ENCODE assay signal across 8 mouse cellular contexts in genomic region chr4:139092356-139093195, GRCm38 (mm10). TPM values are rescaled to one million over a fixed set of nuclear protein-coding genes. Genes with fewer than 3 reads are reported as not detected.
DNase-seq lines count a peak whose midpoint lies in the region; ATAC-seq and TF ChIP-seq lines count a peak whose summit lies in the region.

Nbl1 (minus strand) TSS chr4:139092993.

- DNase-seq in kidney, adult 18-20 months, result peak; percentile 48
- DNase-seq in kidney, adult 9 months, result no peak
- DNase-seq in heart, adult 2 months, result peak; percentile 80 to 81
- no peak for DNase-seq in frontal cortex, postnatal 10 days (ENCODE audit: low spot score in 2 of 2)

- no peak for TF ChIP-seq EP300 in heart, adult 2 months (IDR thresholded peaks at IDR 0.05; ENCODE audit: insufficient read depth, low read depth, low read length)

- 2% methylated on average over 87 of the region's 105 CpGs for WGBS in heart, adult 2 months
- under 1% methylated on average over 71 of the region's 105 CpGs for WGBS in kidney, embryonic 16.5 days
- 2% methylated on average over 105 of the region's 105 CpGs for WGBS in liver, embryonic 15.5 days (ENCODE audit: insufficient replicate concordance)
- under 1% methylated on average over 93 of the region's 105 CpGs for WGBS in olfactory bulb, adult 2 months

- peaks cover 1% of the 10 kb centered on the region; the same call in 1 of the 2 replicates for H3K27me3 ChIP-seq in heart, adult 2 months (ENCODE audit: control insufficient read depth, insufficient read depth, low read length)
- H3K27me3 ChIP-seq in kidney, embryonic 16.5 days (ENCODE audit: insufficient read depth, low read length), result peaks cover 8% of the 10 kb centered on the region
- H3K27me3 ChIP-seq in liver, embryonic 15.5 days, result peaks cover 81% of the 10 kb centered on the region

- H3K4me2 ChIP-seq in kidney, embryonic 16.5 days (replicated peaks; ENCODE audit: low read depth, low read length), result peak within 1 kb of the TSS; percentile 98
- H3K4me2 ChIP-seq in liver, embryonic 15.5 days, result peak within 1 kb of the TSS; percentile 69

- no peak for TF ChIP-seq CTCF in cortical plate, adult 2 months (IDR thresholded peaks at IDR 0.05; ENCODE audit: extremely low read depth, insufficient read depth, low read length)
- TF ChIP-seq CTCF in heart, adult 2 months (IDR thresholded peaks at IDR 0.05), result no peak
- TF ChIP-seq CTCF in olfactory bulb, adult 2 months (IDR thresholded peaks at IDR 0.05; ENCODE audit: insufficient read depth, low read depth, low read length), result no peak

- H3K36me3 ChIP-seq in heart, adult 2 months (ENCODE audit: control insufficient read depth, insufficient read depth, low read length), result no peaks in the 10 kb centered on the region
- no peaks in the 10 kb centered on the region for H3K36me3 ChIP-seq in kidney, embryonic 16.5 days (ENCODE audit: insufficient read depth, low read length)
- H3K36me3 ChIP-seq in liver, embryonic 15.5 days (replicated peaks), result no peaks in the 10 kb centered on the region

- peaks cover 6% of the 10 kb centered on the region for H3K9me3 ChIP-seq in kidney, embryonic 16.5 days (ENCODE audit: low read length)
- H3K9me3 ChIP-seq in liver, embryonic 15.5 days (replicated peaks), result no peaks in the 10 kb centered on the region

- H3K4me3 ChIP-seq in cortical plate, adult 2 months (ENCODE audit: insufficient read depth, low read length), result peak within 1 kb of the TSS; percentile 39
- peak within 1 kb of the TSS; percentile 64 for H3K4me3 ChIP-seq in heart, adult 2 months
- H3K4me3 ChIP-seq in kidney, embryonic 16.5 days (ENCODE audit: low read length), result peak within 1 kb of the TSS; percentile 53
- H3K4me3 ChIP-seq in liver, embryonic 15.5 days (replicated peaks), result peak within 1 kb of the TSS; percentile 47
- peak within 1 kb of the TSS; percentile 45 for H3K4me3 ChIP-seq in olfactory bulb, adult 2 months (ENCODE audit: insufficient read depth, low read depth, low read length)

- no peaks in the 10 kb centered on the region for H3K79me2 ChIP-seq in heart, adult 2 months (replicated peaks; ENCODE audit: control insufficient read depth, insufficient read depth, low read length)

- peak; percentile 53 for ATAC-seq in kidney, embryonic 16.5 days (ENCODE audit: low FRiP score, low TSS enrichment)
- ATAC-seq in liver, embryonic 15.5 days (ENCODE audit: insufficient read depth), result no peak

- no peak for TF ChIP-seq POLR2A in cortical plate, adult 2 months (IDR thresholded peaks at IDR 0.05; ENCODE audit: extremely low read depth, insufficient read depth, low read length)
- no peak for TF ChIP-seq POLR2A in heart, adult 2 months (IDR thresholded peaks at IDR 0.05; ENCODE audit: insufficient read depth, low read depth, low read length)
- TF ChIP-seq POLR2A in olfactory bulb, adult 2 months (IDR thresholded peaks at IDR 0.05; ENCODE audit: insufficient read depth, low read depth, low read length), result 0 out of 2 replicates have a peak, but pooled peaks have one; percentile 7

- H3K4me1 ChIP-seq in cortical plate, adult 2 months (ENCODE audit: control insufficient read depth, insufficient read depth, low read length), result no peaks in the 10 kb centered on the region
- H3K4me1 ChIP-seq in heart, adult 2 months (ENCODE audit: control insufficient read depth, insufficient read depth, low read length), result 0 out of 2 replicates have a peak, but pooled peaks cover 1% of the 10 kb centered on the region
- peaks cover 27% of the 10 kb centered on the region for H3K4me1 ChIP-seq in kidney, embryonic 16.5 days (ENCODE audit: insufficient read depth, low read length)
- H3K4me1 ChIP-seq in liver, embryonic 15.5 days (replicated peaks), result peaks cover 15% of the 10 kb centered on the region
- peaks cover 14% of the 10 kb centered on the region for H3K4me1 ChIP-seq in olfactory bulb, adult 2 months (ENCODE audit: control insufficient read depth, insufficient read depth, low read length)

- intact Hi-C loops in heart, adult 2 months (cut with DNase I), result no loop called here

- peak within 1 kb of the TSS; percentile 84 for H3K9ac ChIP-seq in heart, adult 2 months (ENCODE audit: low read depth, low read length)
- peak within 1 kb of the TSS; percentile 89 for H3K9ac ChIP-seq in kidney, embryonic 16.5 days (replicated peaks; ENCODE audit: low read length)
- H3K9ac ChIP-seq in liver, embryonic 15.5 days, result no peak within 1 kb of the TSS

- H3K27ac ChIP-seq in cortical plate, adult 2 months (ENCODE audit: insufficient read depth, low read length), result 0 out of 2 replicates have a peak within 1 kb of the TSS, but pooled peaks have one; percentile 22
- peak within 1 kb of the TSS; percentile 79 for H3K27ac ChIP-seq in heart, adult 2 months
- H3K27ac ChIP-seq in kidney, embryonic 16.5 days (ENCODE audit: low read length), result peak within 1 kb of the TSS; percentile 0; the same call in 1 of the 2 replicates
- H3K27ac ChIP-seq in liver, embryonic 15.5 days (replicated peaks), result no peak within 1 kb of the TSS
- no peak within 1 kb of the TSS for H3K27ac ChIP-seq in olfactory bulb, adult 2 months (ENCODE audit: insufficient read depth, low read depth, low read length)

RNA-seq across cellular contexts. Expression of gene Nbl1, which starts in this region (rescaled TPM):
- polyA plus RNA-seq in cortical plate, adult 2 months (2012; rRNA removed), result 81.1 and 82.4 TPM in 2 replicates
- total RNA-seq in heart, adult 2 months (2021), result 10 to 100 TPM; 21.9 to 24.0 TPM
- polyA plus RNA-seq in heart, adult 2 months (2012; rRNA removed), result 29.1 and 32.9 TPM in 2 replicates
- 27.6 and 31.1 TPM in 2 replicates for polyA plus RNA-seq in kidney, embryonic 16.5 days (2015; fragmentation: Nextera tagmentation; extraction: Ambion mirVana)
- polyA plus RNA-seq in liver, embryonic 15.5 days (2015; fragmentation: Nextera tagmentation; extraction: Ambion mirVana), result 2.6 and 3.0 TPM in 2 replicates
- not detected in 2 replicates for polyA plus RNA-seq in olfactory bulb, adult 2 months (2012; ENCODE audit: insufficient read depth, insufficient read length, low replicate concordance, missing spikeins)

Comparison
In these comparisons a context has a peak if more than half of its experiments do, and no peak if none do; other contexts are left out.
1. DNase-seq: peak in kidney, adult 18-20 months (single experiment) and heart, adult 2 months (2 of 2); none in kidney, adult 9 months (single experiment) and frontal cortex, postnatal 10 days (0 of 2).
2. H3K27ac ChIP-seq: peak in cortical plate, adult 2 months (single experiment), heart, adult 2 months (single experiment) and kidney, embryonic 16.5 days (single experiment); none in liver, embryonic 15.5 days (single experiment) and olfactory bulb, adult 2 months (single experiment).
3. Peak in every context shown above with its lines, with median percentiles within 50 percentile points of each other: H3K4me3 ChIP-seq.